Mouse (Mus musculus): ENCODE measurements around the gene Gckr. TPM values are rescaled to one million over a fixed set of nuclear protein-coding genes. Genes with fewer than 3 reads are reported as not detected.

The Gckr gene
- polyA plus RNA-seq, 1 experiment from 2014 or later: 0.10 TPM

DNA sequence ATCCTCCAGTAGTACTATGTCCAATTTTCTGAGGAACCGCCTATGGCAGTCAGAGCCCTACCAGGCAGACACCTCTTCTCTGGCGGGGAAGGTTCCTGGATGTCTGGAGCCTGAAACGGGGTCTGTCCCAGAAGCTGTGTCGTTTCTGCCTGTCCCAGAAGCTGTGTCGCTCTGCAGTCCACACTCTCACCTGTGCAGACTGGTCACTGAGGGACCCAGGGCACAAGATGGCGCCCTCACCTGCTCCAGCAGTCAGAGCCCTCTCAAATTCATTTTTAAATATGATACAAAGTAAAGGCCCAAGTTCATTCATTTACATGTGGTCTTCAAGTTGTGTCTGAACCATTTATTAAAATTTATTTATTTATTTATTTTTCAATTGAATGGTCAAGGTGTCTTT is 63.7 kb downstream of the Gckr start:
- 68% methylated on average over 6 of the region's 6 CpGs for WGBS
- ATAC-seq: no peak
- Histone ChIP-seq H3K27ac (ENCODE audit: low read depth, low read length) (no peak overlapping the region), H3K4me1 (replicated peaks; ENCODE audit: control insufficient read depth, insufficient read depth, low read length) (no peaks in the 10 kb centered on the region), H3K27me3 (replicated peaks; ENCODE audit: control insufficient read depth, insufficient read depth, low read length) (no peaks in the 10 kb centered on the region), H3K4me2 (replicated peaks; ENCODE audit: low read depth) (no peak overlapping the region), H3K9me3 (ENCODE audit: control insufficient read depth) (no peaks in the 10 kb centered on the region), H3K9ac (ENCODE audit: low read depth, low read length) (no peak overlapping the region), H3K4me3 (ENCODE audit: low read depth, low read length) (no peak overlapping the region), H3K36me3 (ENCODE audit: control insufficient read depth, insufficient read depth) (no peaks in the 10 kb centered on the region)
- TF ChIP-seq CTCF (IDR thresholded peaks at IDR 0.05; ENCODE audit: low read depth): peak; percentile 52

Other genes starting within 250 kb of the Gckr start
- 227 and 250 TPM in 2 replicates for gene Atraid, start 249.1 kb upstream of the Gckr start, polyA plus RNA-seq (2015; fragmentation: Nextera tagmentation; extraction: Ambion mirVana)
- 18.0 and 20.0 TPM in 2 replicates for gene Slc5a6, start 248.5 kb upstream of the Gckr start, polyA plus RNA-seq (2015; fragmentation: Nextera tagmentation; extraction: Ambion mirVana)
- gene Cad, start 242.7 kb upstream of the Gckr start, polyA plus RNA-seq (2015; fragmentation: Nextera tagmentation; extraction: Ambion mirVana): 3.2 and 3.7 TPM in 2 replicates
- not detected in 2 replicates for gene Dnajc5g, start 191.2 kb upstream of the Gckr start, polyA plus RNA-seq (2015; fragmentation: Nextera tagmentation; extraction: Ambion mirVana)
- gene Slc30a3, start 189.2 kb upstream of the Gckr start, polyA plus RNA-seq (2015; fragmentation: Nextera tagmentation; extraction: Ambion mirVana): 0.10 TPM in 1 of 2 replicates, not detected in the other
- gene Trim54, start 180.7 kb upstream of the Gckr start, polyA plus RNA-seq (2015; fragmentation: Nextera tagmentation; extraction: Ambion mirVana): not detected in 2 replicates
- not detected in 2 replicates for gene Ucn, start 158.6 kb upstream of the Gckr start, polyA plus RNA-seq (2015; fragmentation: Nextera tagmentation; extraction: Ambion mirVana)
- gene Mpv17, start 143.2 kb upstream of the Gckr start, polyA plus RNA-seq (2015; fragmentation: Nextera tagmentation; extraction: Ambion mirVana): 38.8 and 42.2 TPM in 2 replicates
- gene Gm29609, start 117.5 kb upstream of the Gckr start, polyA plus RNA-seq (2015; fragmentation: Nextera tagmentation; extraction: Ambion mirVana): 0.53 and 1.0 TPM in 2 replicates
- gene Gtf3c2, start 117.3 kb upstream of the Gckr start, polyA plus RNA-seq (2015; fragmentation: Nextera tagmentation; extraction: Ambion mirVana): 23.1 and 26.2 TPM in 2 replicates
- gene Snx17, start 104.2 kb upstream of the Gckr start, polyA plus RNA-seq (2015; fragmentation: Nextera tagmentation; extraction: Ambion mirVana): 122 and 130 TPM in 2 replicates
- gene Eif2b4, start 104.0 kb upstream of the Gckr start, polyA plus RNA-seq (2015; fragmentation: Nextera tagmentation; extraction: Ambion mirVana): 43.7 and 45.1 TPM in 2 replicates
- gene Zfp513, start 95.1 kb upstream of the Gckr start, polyA plus RNA-seq (2015; fragmentation: Nextera tagmentation; extraction: Ambion mirVana): 6.8 and 7.3 TPM in 2 replicates
- gene Ppm1g, start 76.8 kb upstream of the Gckr start, polyA plus RNA-seq (2015; fragmentation: Nextera tagmentation; extraction: Ambion mirVana): 54.8 and 55.4 TPM in 2 replicates
- gene Nrbp1, start 56.6 kb upstream of the Gckr start, polyA plus RNA-seq (2015; fragmentation: Nextera tagmentation; extraction: Ambion mirVana): 96.4 and 99.6 TPM in 2 replicates
- 0.51 and 0.70 TPM in 2 replicates for gene Gm9970, start 56.2 kb upstream of the Gckr start, polyA plus RNA-seq (2015; fragmentation: Nextera tagmentation; extraction: Ambion mirVana)
- gene Krtcap3, start 45.8 kb upstream of the Gckr start, polyA plus RNA-seq (2015; fragmentation: Nextera tagmentation; extraction: Ambion mirVana): 105 and 108 TPM in 2 replicates
- gene Ift172, start 6.3 kb upstream of the Gckr start, polyA plus RNA-seq (2015; fragmentation: Nextera tagmentation; extraction: Ambion mirVana): 28.3 and 30.4 TPM in 2 replicates
- gene Fndc4, start 1.4 kb upstream of the Gckr start, polyA plus RNA-seq (2015; fragmentation: Nextera tagmentation; extraction: Ambion mirVana): 6.2 and 7.2 TPM in 2 replicates
- 9.3 and 10.2 TPM in 2 replicates for gene Zfp512, start 155.0 kb downstream of the Gckr start, polyA plus RNA-seq (2015; fragmentation: Nextera tagmentation; extraction: Ambion mirVana)
- gene 4930548H24Rik, start 188.3 kb downstream of the Gckr start, polyA plus RNA-seq (2015; fragmentation: Nextera tagmentation; extraction: Ambion mirVana): not detected in 2 replicates
- 12.8 and 14.1 TPM in 2 replicates for gene Gpn1, start 197.3 kb downstream of the Gckr start, polyA plus RNA-seq (2015; fragmentation: Nextera tagmentation; extraction: Ambion mirVana)
- 13.6 and 15.5 TPM in 2 replicates for gene Slc4a1ap, start 229.6 kb downstream of the Gckr start, polyA plus RNA-seq (2015; fragmentation: Nextera tagmentation; extraction: Ambion mirVana)
- gene Supt7l, start 230.4 kb downstream of the Gckr start, polyA plus RNA-seq (2015; fragmentation: Nextera tagmentation; extraction: Ambion mirVana): 7.3 and 8.1 TPM in 2 replicates